Mouse (Mus musculus): ENCODE results near the gene Tshz2. TPM values are rescaled to one million over a fixed set of nuclear protein-coding genes. Genes with fewer than 3 reads are reported as not detected.

Tshz2 gene
- polyA plus RNA-seq, 1 experiment from 2014 or later: 2.5 TPM

GRCm38 (mm10) chr2:170054943-170055342 lies 422.1 kb downstream of the Tshz2 start:
- Histone ChIP-seq H3K4me3 (ENCODE audit: low read depth, low read length) (no peak overlapping the region), H3K4me1 (replicated peaks; ENCODE audit: control insufficient read depth, insufficient read depth, low read length) (no peaks in the 10 kb centered on the region), H3K9ac (ENCODE audit: low read length) (no peak overlapping the region), H3K9me3 (ENCODE audit: control insufficient read depth, low read length) (no peaks in the 10 kb centered on the region), H3K27me3 (ENCODE audit: control insufficient read depth, insufficient read depth, low read length) (no peaks in the 10 kb centered on the region), H3K36me3 (ENCODE audit: control insufficient read depth, insufficient read depth, low read length) (no peaks in the 10 kb centered on the region), H3K4me2 (ENCODE audit: low read depth, low read length, severe bottlenecking) (no peak overlapping the region), H3K27ac (ENCODE audit: low read depth, low read length) (no peak overlapping the region)
- DNase-seq (ENCODE audit: low spot score) (no peak), ATAC-seq (replicated peaks; ENCODE audit: low FRiP score) (no peak)
- 79% methylated on average over 12 of the region's 12 CpGs for WGBS

- DNase-seq (ENCODE audit: low spot score) (peak; percentile 74), ATAC-seq (replicated peaks; ENCODE audit: low FRiP score) (no peak)
- Histone ChIP-seq H3K4me1 (replicated peaks; ENCODE audit: control insufficient read depth, insufficient read depth, low read length) (no peaks in the 10 kb centered on the region), H3K4me3 (ENCODE audit: low read depth, low read length) (no peak overlapping the region), H3K4me2 (ENCODE audit: low read depth, low read length, severe bottlenecking) (no peak overlapping the region), H3K9ac (ENCODE audit: low read length) (no peak overlapping the region), H3K9me3 (ENCODE audit: control insufficient read depth, low read length) (no peaks in the 10 kb centered on the region), H3K36me3 (ENCODE audit: control insufficient read depth, insufficient read depth, low read length) (no peaks in the 10 kb centered on the region), H3K27ac (ENCODE audit: low read depth, low read length) (no peak overlapping the region), H3K27me3 (ENCODE audit: control insufficient read depth, insufficient read depth, low read length) (no peaks in the 10 kb centered on the region)
- 46% methylated on average over 9 of the region's 9 CpGs for WGBS
These were observed 422.6 kb downstream of the Tshz2 start for GRCm38 (mm10) chr2:170055413-170055812.

GRCm38 (mm10) chr2:170058774-170059173 lies 426.0 kb downstream of the Tshz2 start:
- Histone ChIP-seq H3K27ac (ENCODE audit: low read depth, low read length) (no peak overlapping the region), H3K4me3 (ENCODE audit: low read depth, low read length) (no peak overlapping the region), H3K36me3 (ENCODE audit: control insufficient read depth, insufficient read depth, low read length) (no peaks in the 10 kb centered on the region), H3K27me3 (ENCODE audit: control insufficient read depth, insufficient read depth, low read length) (no peaks in the 10 kb centered on the region), H3K9ac (ENCODE audit: low read length) (no peak overlapping the region), H3K4me1 (replicated peaks; ENCODE audit: control insufficient read depth, insufficient read depth, low read length) (no peaks in the 10 kb centered on the region), H3K9me3 (ENCODE audit: control insufficient read depth, low read length) (no peaks in the 10 kb centered on the region), H3K4me2 (ENCODE audit: low read depth, low read length, severe bottlenecking) (no peak overlapping the region)
- WGBS: 94% methylated on average over 14 of the region's 14 CpGs
- ATAC-seq (replicated peaks; ENCODE audit: low FRiP score): no peak
- no peak for DNase-seq (ENCODE audit: low spot score)

- DNase-seq (ENCODE audit: low spot score): peak; percentile 72
- no peak overlapping the region for H3K9ac ChIP-seq (ENCODE audit: low read length)
These were observed 427.3 kb downstream of the Tshz2 start for GRCm38 (mm10) chr2:170060066-170060465.

GRCm38 (mm10) chr2:170062378-170062777 lies 429.6 kb downstream of the Tshz2 start:
- DNase-seq (ENCODE audit: low spot score) (no peak), ATAC-seq (replicated peaks; ENCODE audit: low FRiP score) (no peak)
- no peak overlapping the region for H3K4me2 ChIP-seq (ENCODE audit: low read depth, low read length, severe bottlenecking)
- 91% methylated on average over 3 of the region's 3 CpGs for WGBS
- H3K9me3 ChIP-seq (ENCODE audit: control insufficient read depth, low read length): no peaks in the 10 kb centered on the region; the same call in 1 of the 2 replicates
- no peak overlapping the region for H3K27ac ChIP-seq (ENCODE audit: low read depth, low read length)
- no peak overlapping the region for H3K9ac ChIP-seq (ENCODE audit: low read length)
- H3K27me3 ChIP-seq (ENCODE audit: control insufficient read depth, insufficient read depth, low read length): no peaks in the 10 kb centered on the region
- H3K4me3 ChIP-seq (ENCODE audit: low read depth, low read length): no peak overlapping the region
- no peaks in the 10 kb centered on the region for H3K4me1 ChIP-seq (replicated peaks; ENCODE audit: control insufficient read depth, insufficient read depth, low read length)
- no peaks in the 10 kb centered on the region for H3K36me3 ChIP-seq (ENCODE audit: control insufficient read depth, insufficient read depth, low read length)

More at GRCm38 (mm10) chr2:170060066-170060465, 427.3 kb downstream of the Tshz2 start:
- Histone ChIP-seq H3K4me3 (ENCODE audit: low read depth, low read length) (no peak overlapping the region), H3K4me1 (replicated peaks; ENCODE audit: control insufficient read depth, insufficient read depth, low read length) (no peaks in the 10 kb centered on the region), H3K9me3 (ENCODE audit: control insufficient read depth, low read length) (no peaks in the 10 kb centered on the region), H3K27ac (ENCODE audit: low read depth, low read length) (no peak overlapping the region), H3K27me3 (ENCODE audit: control insufficient read depth, insufficient read depth, low read length) (no peaks in the 10 kb centered on the region), H3K4me2 (ENCODE audit: low read depth, low read length, severe bottlenecking) (no peak overlapping the region), H3K36me3 (ENCODE audit: control insufficient read depth, insufficient read depth, low read length) (no peaks in the 10 kb centered on the region)
- no peak for ATAC-seq (replicated peaks; ENCODE audit: low FRiP score)
- WGBS: 66% methylated on average over 4 of the region's 4 CpGs

- Histone ChIP-seq H3K4me3 (ENCODE audit: low read depth, low read length) (no peak overlapping the region), H3K9me3 (ENCODE audit: control insufficient read depth, low read length) (no peaks in the 10 kb centered on the region; the same call in 1 of the 2 replicates), H3K27ac (ENCODE audit: low read depth, low read length) (no peak overlapping the region), H3K36me3 (ENCODE audit: control insufficient read depth, insufficient read depth, low read length) (no peaks in the 10 kb centered on the region), H3K4me2 (ENCODE audit: low read depth, low read length, severe bottlenecking) (no peak overlapping the region), H3K4me1 (replicated peaks; ENCODE audit: control insufficient read depth, insufficient read depth, low read length) (no peaks in the 10 kb centered on the region), H3K9ac (ENCODE audit: low read length) (no peak overlapping the region), H3K27me3 (ENCODE audit: control insufficient read depth, insufficient read depth, low read length) (no peaks in the 10 kb centered on the region)
- no peak for ATAC-seq (replicated peaks; ENCODE audit: low FRiP score)
- 87% methylated on average over 5 of the region's 5 CpGs for WGBS
- DNase-seq (ENCODE audit: low spot score): no peak
These were observed 437.2 kb downstream of the Tshz2 start for GRCm38 (mm10) chr2:170069976-170070375.

- no peak overlapping the region for H3K9ac ChIP-seq (ENCODE audit: low read length)
- WGBS: 64% methylated on average over 15 of the region's 15 CpGs
- H3K4me1 ChIP-seq (replicated peaks; ENCODE audit: control insufficient read depth, insufficient read depth, low read length): no peaks in the 10 kb centered on the region
- no peak for DNase-seq (ENCODE audit: low spot score)
- H3K27me3 ChIP-seq (ENCODE audit: control insufficient read depth, insufficient read depth, low read length): no peaks in the 10 kb centered on the region
- ATAC-seq (replicated peaks; ENCODE audit: low FRiP score): no peak
- no peaks in the 10 kb centered on the region; the same call in 1 of the 2 replicates for H3K9me3 ChIP-seq (ENCODE audit: control insufficient read depth, low read length)
- no peak overlapping the region for H3K4me3 ChIP-seq (ENCODE audit: low read depth, low read length)
- no peaks in the 10 kb centered on the region for H3K36me3 ChIP-seq (ENCODE audit: control insufficient read depth, insufficient read depth, low read length)
- H3K4me2 ChIP-seq (ENCODE audit: low read depth, low read length, severe bottlenecking): no peak overlapping the region
- no peak overlapping the region for H3K27ac ChIP-seq (ENCODE audit: low read depth, low read length)
These were observed 437.9 kb downstream of the Tshz2 start for GRCm38 (mm10) chr2:170070641-170071241.

- 81% methylated on average over 6 of the region's 6 CpGs for WGBS
These were observed 444.2 kb downstream of the Tshz2 start for GRCm38 (mm10) chr2:170076941-170077490.

GRCm38 (mm10) chr2:170078041-170078440 lies 445.2 kb downstream of the Tshz2 start:
- Histone ChIP-seq H3K27ac (ENCODE audit: low read depth, low read length) (no peak overlapping the region), H3K4me1 (replicated peaks; ENCODE audit: control insufficient read depth, insufficient read depth, low read length) (no peaks in the 10 kb centered on the region), H3K9ac (ENCODE audit: low read length) (no peak overlapping the region), H3K4me3 (ENCODE audit: low read depth, low read length) (no peak overlapping the region), H3K27me3 (ENCODE audit: control insufficient read depth, insufficient read depth, low read length) (no peaks in the 10 kb centered on the region), H3K36me3 (ENCODE audit: control insufficient read depth, insufficient read depth, low read length) (no peaks in the 10 kb centered on the region), H3K9me3 (ENCODE audit: control insufficient read depth, low read length) (no peaks in the 10 kb centered on the region), H3K4me2 (ENCODE audit: low read depth, low read length, severe bottlenecking) (no peak overlapping the region)
- WGBS: 91% methylated on average over 10 of the region's 10 CpGs
- ATAC-seq (replicated peaks; ENCODE audit: low FRiP score) (no peak), DNase-seq (ENCODE audit: low spot score) (no peak)

More at GRCm38 (mm10) chr2:170076941-170077490, 444.2 kb downstream of the Tshz2 start:
- H3K27me3 ChIP-seq (ENCODE audit: control insufficient read depth, insufficient read depth, low read length): no peaks in the 10 kb centered on the region
- no peaks in the 10 kb centered on the region for H3K9me3 ChIP-seq (ENCODE audit: control insufficient read depth, low read length)
- H3K27ac ChIP-seq (ENCODE audit: low read depth, low read length): no peak overlapping the region
- H3K9ac ChIP-seq (ENCODE audit: low read length): no peak overlapping the region
- ATAC-seq (replicated peaks; ENCODE audit: low FRiP score) (no peak), DNase-seq (ENCODE audit: low spot score) (no peak)
- H3K4me2 ChIP-seq (ENCODE audit: low read depth, low read length, severe bottlenecking): no peak overlapping the region
- H3K36me3 ChIP-seq (ENCODE audit: control insufficient read depth, insufficient read depth, low read length): no peaks in the 10 kb centered on the region
- no peak overlapping the region for H3K4me3 ChIP-seq (ENCODE audit: low read depth, low read length)
- no peaks in the 10 kb centered on the region for H3K4me1 ChIP-seq (replicated peaks; ENCODE audit: control insufficient read depth, insufficient read depth, low read length)
